Mouse (Mus musculus) limb, embryonic 14.5 days (tissue): ENCODE results near the gene A130010J15Rik. TPM values are rescaled to one million over a fixed set of nuclear protein-coding genes. Genes with fewer than 3 reads are reported as not detected.

Source experiments
- ATAC-seq: fragments of 200-750 bp; cut with Nextera tagmentation; 2 replicates; pipeline ENCODE4 v1.8.0; 2017; ENCODE audit warnings: low read depth, moderate number of reproducible peaks, moderate TSS enrichment; ENCODE audit not compliant: low FRiP score
- DNase-seq: peaks from one replicate; pipeline ENCODE4 v3.0.0-alpha.2; 2015; ENCODE audit warnings: low spot score
- H3K27ac ChIP-seq: fragments of 300-500 bp; sonication (generic); replicated peaks from 2 replicates; pipeline ENCODE4 v1.5.1; 2014; ENCODE audit warnings: low read depth, mild to moderate bottlenecking, low read length, moderate library complexity, mixed read lengths
- H3K27me3 ChIP-seq: fragments of 300-500 bp; sonication (generic); 2 replicates; pipeline ENCODE4 v1.6.1; 2014; ENCODE audit warnings: low read length, mixed read lengths; ENCODE audit not compliant: control insufficient read depth, insufficient read depth
- H3K36me3 ChIP-seq: fragments of 300-500 bp; sonication (generic); 2 replicates; pipeline ENCODE4 v1.6.1; 2014; ENCODE audit warnings: mild to moderate bottlenecking, low read length, moderate library complexity, mixed read lengths; ENCODE audit not compliant: control insufficient read depth, insufficient read depth
- H3K4me1 ChIP-seq: fragments of 300-500 bp; sonication (generic); 2 replicates; pipeline ENCODE4 v1.6.1; 2014; ENCODE audit warnings: antibody characterized with exemption, low read length, mixed read lengths; ENCODE audit not compliant: control insufficient read depth, insufficient read depth
- H3K4me2 ChIP-seq: fragments of 300-500 bp; sonication (generic); replicated peaks from 2 replicates; pipeline ENCODE4 v1.6.1; 2014; ENCODE audit warnings: low read depth, mild to moderate bottlenecking, low read length, moderate library complexity; ENCODE audit not compliant: severe bottlenecking
- H3K4me3 ChIP-seq: fragments of 300-500 bp; sonication (generic); replicated peaks from 2 replicates; pipeline ENCODE4 v1.5.1; 2014; ENCODE audit warnings: low read length
- H3K9ac ChIP-seq: fragments of 300-500 bp; sonication (generic); 2 replicates; pipeline ENCODE4 v1.6.1; 2014; ENCODE audit warnings: mild to moderate bottlenecking, low read depth, low read length, moderate library complexity; ENCODE audit not compliant: severe bottlenecking
- H3K9me3 ChIP-seq: fragments of 300-500 bp; sonication (generic); 2 replicates; pipeline ENCODE4 v1.6.1; 2016; ENCODE audit warnings: low read length; ENCODE audit not compliant: control insufficient read depth
- POLR2A ChIP-seq: fragments of 200-500 bp; IDR thresholded peaks from 2 replicates; pipeline ENCODE4 v1.8.0; 2012; ENCODE audit warnings: inconsistent platforms, mild to moderate bottlenecking, moderate library complexity, borderline replicate concordance; ENCODE audit not compliant: insufficient read depth, insufficient read length; ENCODE audit errors: extremely low read depth
- WGBS: fragments of 180-500 bp; shearing (Covaris S2); extraction: QIAGEN DNeasy Blood & Tissue Kit; methylation state at CpG from one replicate; pipeline ENCODE4 v1.1.7; 2014; 5-methylcytosine and 5-hydroxymethylcytosine counted together
- polyA plus RNA-seq, 2 experiments: library from polyadenylated mRNA; depleted of rRNA in 1 of 2; stranded (reverse) in 1 of 2; unstranded in 1 of 2; fragments of >200 nt; fragmentation: Nextera tagmentation in 1 of 2; extraction: Ambion mirVana in 1 of 2; gene quantifications; 2 replicates each; pipeline versions ENCODE4 v1.2.1 to v1.2.3; 2012 to 2014

Gene A130010J15Rik
- polyA plus RNA-seq, 2 experiments, result 9.6 to 15.1 TPM

DNA sequence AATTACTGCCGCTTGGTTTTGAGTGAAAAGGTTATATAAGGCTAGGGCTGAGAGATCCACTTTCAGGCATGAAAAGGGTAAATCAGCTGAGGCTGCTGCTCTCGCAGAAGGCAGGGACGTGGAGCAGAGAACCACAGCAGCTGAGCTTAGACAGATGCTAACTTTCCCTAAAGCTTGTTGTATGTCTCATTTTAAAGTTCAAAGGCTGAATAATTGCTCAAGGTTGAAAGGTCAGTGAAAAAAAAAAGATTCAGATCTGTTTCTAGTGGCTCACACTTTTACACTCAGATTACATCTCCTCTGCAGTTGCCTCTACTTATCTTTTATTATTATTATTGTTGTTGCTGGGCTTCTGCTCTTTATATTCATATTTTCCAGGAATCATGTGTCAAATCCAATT, 57.7 kb downstream of the A130010J15Rik start:
- H3K4me3 ChIP-seq, result no peak overlapping the region
- H3K4me2 ChIP-seq, result no peak overlapping the region
- WGBS, result 26% methylated on average over 3 of the region's 3 CpGs
- H3K9ac ChIP-seq, result no peak overlapping the region
- H3K4me1 ChIP-seq, result 0 out of 2 replicates have a peak, but pooled peaks cover 6% of the 10 kb centered on the region
- no peaks in the 10 kb centered on the region for H3K9me3 ChIP-seq
- no peaks in the 10 kb centered on the region for H3K36me3 ChIP-seq
- H3K27ac ChIP-seq, result no peak overlapping the region
- ATAC-seq (peak; percentile 48; the same call in 1 of the 2 replicates), DNase-seq (no peak)
- H3K27me3 ChIP-seq, result no peaks in the 10 kb centered on the region
- no peak for TF ChIP-seq POLR2A

DNA sequence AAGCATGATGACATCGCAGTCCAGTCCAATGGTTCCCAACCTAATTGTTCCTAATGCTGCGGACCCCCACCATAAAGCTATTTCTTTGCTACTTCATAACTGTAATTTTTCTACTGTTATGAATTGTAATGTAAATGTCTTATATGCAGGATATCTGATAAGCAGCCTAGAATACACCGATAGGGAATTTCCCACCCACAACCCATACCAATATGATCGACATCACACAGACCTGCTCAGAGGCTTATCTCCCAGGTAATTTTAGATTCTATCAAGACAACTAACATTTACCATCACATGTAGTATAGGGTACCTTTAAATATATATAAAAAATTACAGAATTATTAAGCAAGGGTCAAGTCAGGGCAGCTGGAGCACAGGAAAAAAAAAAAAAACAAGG, 58.3 kb downstream of the A130010J15Rik start:
- Histone ChIP-seq H3K27me3 (no peaks in the 10 kb centered on the region), H3K9me3 (no peaks in the 10 kb centered on the region), H3K9ac (no peak overlapping the region), H3K4me2 (no peak overlapping the region), H3K4me3 (no peak overlapping the region), H3K4me1 (0 out of 2 replicates have a peak, but pooled peaks cover 6% of the 10 kb centered on the region), H3K27ac (no peak overlapping the region), H3K36me3 (no peaks in the 10 kb centered on the region)
- 86% methylated on average over 4 of the region's 4 CpGs for WGBS
- no peak for ATAC-seq
- no peak for DNase-seq
- no peak for TF ChIP-seq POLR2A

DNA sequence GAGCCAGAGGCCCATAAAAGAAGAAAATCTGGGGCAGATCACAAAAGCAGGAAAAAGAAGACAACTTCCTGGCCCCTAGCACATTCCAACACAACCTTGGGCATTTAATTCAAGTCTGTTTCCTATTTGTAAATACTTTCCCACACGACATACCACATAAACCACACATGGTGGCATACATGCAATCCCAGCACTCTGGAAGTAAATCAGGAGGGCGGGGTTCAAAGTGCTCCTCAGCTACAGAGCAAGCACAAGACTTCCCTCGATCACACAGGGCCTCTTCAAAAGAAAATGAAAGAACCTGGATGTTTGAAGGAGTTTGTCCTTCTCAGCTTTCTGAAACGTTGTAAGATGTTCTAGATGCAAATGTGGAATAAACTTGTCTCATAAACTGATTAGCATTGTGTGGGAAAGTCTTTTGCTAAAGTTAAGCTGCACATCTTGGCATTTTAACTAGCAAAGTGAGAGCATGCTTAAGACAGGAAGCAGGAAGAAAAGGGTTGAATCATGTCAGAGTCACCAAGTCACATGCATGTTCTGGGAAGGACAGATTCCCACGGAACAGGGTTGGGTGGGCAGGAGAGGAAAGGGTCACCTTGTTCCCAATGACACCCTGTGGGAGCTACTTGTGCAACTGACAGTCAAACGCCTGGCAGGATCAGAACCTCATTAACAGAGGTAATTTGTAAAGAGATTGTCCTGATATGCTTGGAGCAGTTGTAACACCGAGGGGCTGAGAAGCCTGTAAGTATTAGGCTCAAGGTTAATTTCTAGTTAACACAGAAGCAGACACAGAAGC, 59.1 kb downstream of the A130010J15Rik start:
- H3K27me3 ChIP-seq, result no peaks in the 10 kb centered on the region
- DNase-seq (no peak), ATAC-seq (0 out of 2 replicates have a peak, but pooled peaks have one; percentile 41)
- no peak overlapping the region for H3K9ac ChIP-seq
- WGBS, result 21% methylated on average over 7 of the region's 7 CpGs
- no peaks in the 10 kb centered on the region for H3K36me3 ChIP-seq
- no peak overlapping the region for H3K4me2 ChIP-seq
- H3K4me1 ChIP-seq, result 0 out of 2 replicates have a peak, but pooled peaks cover 6% of the 10 kb centered on the region
- no peak for TF ChIP-seq POLR2A
- H3K9me3 ChIP-seq, result no peaks in the 10 kb centered on the region
- no peak overlapping the region for H3K4me3 ChIP-seq
- no peak overlapping the region for H3K27ac ChIP-seq

Other genes with a start within 250 kb of the A130010J15Rik start
- 2.0 and 2.2 TPM in 2 replicates for gene Syt14, start 132.3 kb upstream of the A130010J15Rik start, polyA plus RNA-seq (2012; rRNA removed)
- 2.9 TPM in 2 replicates for gene Syt14, start 132.3 kb upstream of the A130010J15Rik start, polyA plus RNA-seq (2014; fragmentation: Nextera tagmentation; extraction: Ambion mirVana)
- gene Diexf, start 37.8 kb upstream of the A130010J15Rik start, polyA plus RNA-seq (2012; rRNA removed), result 33.4 and 43.6 TPM in 2 replicates
- gene Diexf, start 37.8 kb upstream of the A130010J15Rik start, polyA plus RNA-seq (2014; fragmentation: Nextera tagmentation; extraction: Ambion mirVana), result 8.9 and 10.6 TPM in 2 replicates
- 18.6 and 23.5 TPM in 2 replicates for gene Irf6, start 14.9 kb upstream of the A130010J15Rik start, polyA plus RNA-seq (2012; rRNA removed)
- 39.8 and 50.0 TPM in 2 replicates for gene Irf6, start 14.9 kb upstream of the A130010J15Rik start, polyA plus RNA-seq (2014; fragmentation: Nextera tagmentation; extraction: Ambion mirVana)
- 9.7 and 18.8 TPM in 2 replicates for gene Traf3ip3, start 33.7 kb downstream of the A130010J15Rik start, polyA plus RNA-seq (2012; rRNA removed)
- 17.6 and 22.6 TPM in 2 replicates for gene Traf3ip3, start 33.7 kb downstream of the A130010J15Rik start, polyA plus RNA-seq (2014; fragmentation: Nextera tagmentation; extraction: Ambion mirVana)
- 3.6 and 4.0 TPM in 2 replicates for gene Lamb3, start 39.7 kb downstream of the A130010J15Rik start, polyA plus RNA-seq (2012; rRNA removed)
- 3.5 and 4.6 TPM in 2 replicates for gene Lamb3, start 39.7 kb downstream of the A130010J15Rik start, polyA plus RNA-seq (2014; fragmentation: Nextera tagmentation; extraction: Ambion mirVana)
- gene Hsd11b1, start 96.0 kb downstream of the A130010J15Rik start, polyA plus RNA-seq (2012; rRNA removed), result 1.2 and 1.6 TPM in 2 replicates
- gene Hsd11b1, start 96.0 kb downstream of the A130010J15Rik start, polyA plus RNA-seq (2014; fragmentation: Nextera tagmentation; extraction: Ambion mirVana), result 1.2 and 1.6 TPM in 2 replicates
- 36.9 and 44.7 TPM in 2 replicates for gene G0s2, start 105.2 kb downstream of the A130010J15Rik start, polyA plus RNA-seq (2012; rRNA removed)
- gene G0s2, start 105.2 kb downstream of the A130010J15Rik start, polyA plus RNA-seq (2014; fragmentation: Nextera tagmentation; extraction: Ambion mirVana), result 27.0 and 31.7 TPM in 2 replicates
- gene Camk1g, start 202.3 kb downstream of the A130010J15Rik start, polyA plus RNA-seq (2012; rRNA removed), result 9.8 and 12.6 TPM in 2 replicates
- 9.1 and 11.8 TPM in 2 replicates for gene Camk1g, start 202.3 kb downstream of the A130010J15Rik start, polyA plus RNA-seq (2014; fragmentation: Nextera tagmentation; extraction: Ambion mirVana)